Mouse (Mus musculus): ENCODE data around the gene Poc1a. TPM values are rescaled to one million over a fixed set of nuclear protein-coding genes. Genes with fewer than 3 reads are reported as not detected.

Poc1a gene
- polyA plus RNA-seq, 1 experiment, result 20.6 TPM

- Histone ChIP-seq H3K79me3 (ENCODE audit: low read depth) (peaks cover 29% of the 10 kb centered on the region), H3ac (ENCODE audit: control insufficient read depth, insufficient read length, low read depth) (no peak overlapping the region), H3K4me3 (ENCODE audit: insufficient read depth, poor library complexity, severe bottlenecking) (no peak overlapping the region), H3K36me3 (ENCODE audit: control insufficient read depth, insufficient read depth) (peaks cover 28% of the 10 kb centered on the region), H3K79me2 (ENCODE audit: control insufficient read depth, insufficient read depth) (peaks cover 55% of the 10 kb centered on the region), H3K27me3 (ENCODE audit: control insufficient read depth, insufficient read depth, insufficient read length) (no peaks in the 10 kb centered on the region)
- TF ChIP-seq MYOG (IDR thresholded peaks at IDR 0.05; ENCODE audit: control insufficient read depth, extremely low read depth, insufficient read length), result no peak
- no peak for TF ChIP-seq USF1 (IDR thresholded peaks at IDR 0.05; ENCODE audit: low read depth)
- TF ChIP-seq FOSL1 (IDR thresholded peaks at IDR 0.05; ENCODE audit: insufficient read depth, low read length, poor library complexity, severe bottlenecking), result no peak
- TF ChIP-seq MYOD1 (IDR thresholded peaks at IDR 0.05; ENCODE audit: control insufficient read depth, insufficient read length, low read depth), result no peak
- TF ChIP-seq MAX (IDR thresholded peaks at IDR 0.05), result no peak
- TF ChIP-seq CEBPB (IDR thresholded peaks at IDR 0.05; ENCODE audit: low read depth), result no peak
- TF ChIP-seq CTCF (IDR thresholded peaks at IDR 0.05; ENCODE audit: control insufficient read depth, insufficient read depth, insufficient read length), result no peak
Measured at GRCm38 (mm10) chr9:106372431-106373412, 91.9 kb downstream of the Poc1a start.

- H3ac ChIP-seq (ENCODE audit: control insufficient read depth, insufficient read length, low read depth), result no peak overlapping the region
- H3K79me2 ChIP-seq (ENCODE audit: control insufficient read depth, insufficient read depth), result peaks cover 52% of the 10 kb centered on the region
- no peak overlapping the region for H3K4me3 ChIP-seq (ENCODE audit: insufficient read depth, poor library complexity, severe bottlenecking)
- TF ChIP-seq CEBPB (IDR thresholded peaks at IDR 0.05; ENCODE audit: low read depth) (no peak), FOSL1 (IDR thresholded peaks at IDR 0.05; ENCODE audit: insufficient read depth, low read length, poor library complexity, severe bottlenecking) (no peak), USF1 (IDR thresholded peaks at IDR 0.05; ENCODE audit: low read depth) (no peak), MYOD1 (IDR thresholded peaks at IDR 0.05; ENCODE audit: control insufficient read depth, insufficient read length, low read depth) (no peak), CTCF (IDR thresholded peaks at IDR 0.05; ENCODE audit: control insufficient read depth, insufficient read depth, insufficient read length) (no peak), MAX (IDR thresholded peaks at IDR 0.05) (no peak), MYOG (IDR thresholded peaks at IDR 0.05; ENCODE audit: control insufficient read depth, extremely low read depth, insufficient read length) (no peak)
- H3K79me3 ChIP-seq (ENCODE audit: low read depth), result peaks cover 29% of the 10 kb centered on the region
- no peaks in the 10 kb centered on the region for H3K27me3 ChIP-seq (ENCODE audit: control insufficient read depth, insufficient read depth, insufficient read length)
- peaks cover 28% of the 10 kb centered on the region for H3K36me3 ChIP-seq (ENCODE audit: control insufficient read depth, insufficient read depth)
Measured at GRCm38 (mm10) chr9:106373973-106374372, 93.1 kb downstream of the Poc1a start.

GRCm38 (mm10) chr9:106377247-106377646, 96.4 kb downstream of the Poc1a start:
- H3K79me3 ChIP-seq (ENCODE audit: low read depth), result peaks cover 9% of the 10 kb centered on the region
- no peaks in the 10 kb centered on the region for H3K27me3 ChIP-seq (ENCODE audit: control insufficient read depth, insufficient read depth, insufficient read length)
- peaks cover 28% of the 10 kb centered on the region for H3K36me3 ChIP-seq (ENCODE audit: control insufficient read depth, insufficient read depth)
- TF ChIP-seq CEBPB (IDR thresholded peaks at IDR 0.05; ENCODE audit: low read depth) (no peak), USF1 (IDR thresholded peaks at IDR 0.05; ENCODE audit: low read depth) (no peak), MAX (IDR thresholded peaks at IDR 0.05) (no peak), MYOD1 (IDR thresholded peaks at IDR 0.05; ENCODE audit: control insufficient read depth, insufficient read length, low read depth) (no peak), MYOG (IDR thresholded peaks at IDR 0.05; ENCODE audit: control insufficient read depth, extremely low read depth, insufficient read length) (no peak), FOSL1 (IDR thresholded peaks at IDR 0.05; ENCODE audit: insufficient read depth, low read length, poor library complexity, severe bottlenecking) (no peak), CTCF (IDR thresholded peaks at IDR 0.05; ENCODE audit: control insufficient read depth, insufficient read depth, insufficient read length) (no peak)
- no peak overlapping the region for H3ac ChIP-seq (ENCODE audit: control insufficient read depth, insufficient read length, low read depth)
- H3K79me2 ChIP-seq (ENCODE audit: control insufficient read depth, insufficient read depth), result peaks cover 19% of the 10 kb centered on the region
- no peak overlapping the region for H3K4me3 ChIP-seq (ENCODE audit: insufficient read depth, poor library complexity, severe bottlenecking)

GRCm38 (mm10) chr9:106378045-106378444, 97.2 kb downstream of the Poc1a start:
- no peak for TF ChIP-seq USF1 (IDR thresholded peaks at IDR 0.05; ENCODE audit: low read depth)
- peak; percentile 66 for TF ChIP-seq CEBPB (IDR thresholded peaks at IDR 0.05; ENCODE audit: low read depth)
- peak; percentile 25 for TF ChIP-seq FOSL1 (IDR thresholded peaks at IDR 0.05; ENCODE audit: insufficient read depth, low read length, poor library complexity, severe bottlenecking)
- Histone ChIP-seq H3K27me3 (ENCODE audit: control insufficient read depth, insufficient read depth, insufficient read length) (no peaks in the 10 kb centered on the region), H3K79me3 (ENCODE audit: low read depth) (peaks cover 2% of the 10 kb centered on the region), H3ac (ENCODE audit: control insufficient read depth, insufficient read length, low read depth) (no peak overlapping the region), H3K79me2 (ENCODE audit: control insufficient read depth, insufficient read depth) (peaks cover 11% of the 10 kb centered on the region), H3K4me3 (ENCODE audit: insufficient read depth, poor library complexity, severe bottlenecking) (no peak overlapping the region), H3K36me3 (ENCODE audit: control insufficient read depth, insufficient read depth) (peaks cover 20% of the 10 kb centered on the region)

- H3K36me3 ChIP-seq (ENCODE audit: control insufficient read depth, insufficient read depth), result peaks cover 14% of the 10 kb centered on the region
- no peaks in the 10 kb centered on the region for H3K79me3 ChIP-seq (ENCODE audit: low read depth)
- peaks cover 4% of the 10 kb centered on the region for H3K79me2 ChIP-seq (ENCODE audit: control insufficient read depth, insufficient read depth)
- H3K4me3 ChIP-seq (ENCODE audit: insufficient read depth, poor library complexity, severe bottlenecking), result no peak overlapping the region
- TF ChIP-seq CEBPB (IDR thresholded peaks at IDR 0.05; ENCODE audit: low read depth) (no peak), USF1 (IDR thresholded peaks at IDR 0.05; ENCODE audit: low read depth) (no peak), FOSL1 (IDR thresholded peaks at IDR 0.05; ENCODE audit: insufficient read depth, low read length, poor library complexity, severe bottlenecking) (no peak), MYOG (IDR thresholded peaks at IDR 0.05; ENCODE audit: control insufficient read depth, extremely low read depth, insufficient read length) (no peak), MYOD1 (IDR thresholded peaks at IDR 0.05; ENCODE audit: control insufficient read depth, insufficient read length, low read depth) (no peak), CTCF (IDR thresholded peaks at IDR 0.05; ENCODE audit: control insufficient read depth, insufficient read depth, insufficient read length) (no peak), MAX (IDR thresholded peaks at IDR 0.05) (no peak)
- H3ac ChIP-seq (ENCODE audit: control insufficient read depth, insufficient read length, low read depth), result no peak overlapping the region
- H3K27me3 ChIP-seq (ENCODE audit: control insufficient read depth, insufficient read depth, insufficient read length), result no peaks in the 10 kb centered on the region
Measured at GRCm38 (mm10) chr9:106378753-106379152, 97.9 kb downstream of the Poc1a start.
